Mouse (Mus musculus) forebrain, embryonic 11.5 days (tissue): Measurements from ENCODE around the gene Tex44. TPM values are rescaled to one million over a fixed set of nuclear protein-coding genes. Genes with fewer than 3 reads are reported as not detected.
A peak's percentile ranks its signal among the peaks of the same experiment; 100 is the strongest.

Source experiments
- ATAC-seq: fragments of 200-750 bp; cut with Nextera tagmentation; replicated peaks from 2 replicates; pipeline ENCODE4 v1.8.0; 2017; ENCODE audit warnings: moderate TSS enrichment; ENCODE audit not compliant: low FRiP score
- DNase-seq: peaks from one replicate; pipeline ENCODE4 v3.0.0-alpha.2; 2017; ENCODE audit warnings: low spot score
- H3K27ac ChIP-seq: fragments of 300-500 bp; sonication (generic); 2 replicates; pipeline ENCODE4 v1.5.1; 2014; ENCODE audit warnings: low read depth, low read length
- H3K27me3 ChIP-seq: fragments of 300-500 bp; sonication (generic); 2 replicates; pipeline ENCODE4 v1.6.1; 2014; ENCODE audit warnings: mild to moderate bottlenecking, low read length, mixed read lengths; ENCODE audit not compliant: control insufficient read depth, insufficient read depth
- H3K36me3 ChIP-seq: fragments of 300-500 bp; sonication (generic); 2 replicates; pipeline ENCODE4 v1.6.1; 2014; ENCODE audit warnings: mild to moderate bottlenecking, low read length, moderate library complexity, mixed read lengths; ENCODE audit not compliant: control insufficient read depth, insufficient read depth
- H3K4me1 ChIP-seq: fragments of 300-500 bp; sonication (generic); replicated peaks from 2 replicates; pipeline ENCODE4 v1.6.1; 2014; ENCODE audit warnings: low read length, mixed read lengths; ENCODE audit not compliant: control insufficient read depth, insufficient read depth
- H3K4me2 ChIP-seq: fragments of 300-500 bp; sonication (generic); 2 replicates; pipeline ENCODE4 v1.6.1; 2014; ENCODE audit warnings: low read depth, mild to moderate bottlenecking, low read length, moderate library complexity, mixed read lengths; ENCODE audit not compliant: severe bottlenecking
- H3K4me3 ChIP-seq: fragments of 300-500 bp; sonication (generic); 2 replicates; pipeline ENCODE4 v1.5.1; 2014; ENCODE audit warnings: low read depth, low read length
- H3K9ac ChIP-seq: fragments of 300-500 bp; sonication (generic); 2 replicates; pipeline ENCODE4 v1.6.1; 2014; ENCODE audit warnings: low read length
- H3K9me3 ChIP-seq: fragments of 300-500 bp; sonication (generic); 2 replicates; pipeline ENCODE4 v1.6.1; 2016; ENCODE audit warnings: low read length, mixed read lengths; ENCODE audit not compliant: control insufficient read depth
- WGBS: fragments of 180-500 bp; shearing (Covaris S2); extraction: QIAGEN DNeasy Blood & Tissue Kit; methylation state at CpG from one replicate; pipeline ENCODE4 v1.1.7; 2014; 5-methylcytosine and 5-hydroxymethylcytosine counted together
- polyA plus RNA-seq: library from polyadenylated mRNA; unstranded; fragments of >200 nt; fragmentation: Nextera tagmentation; extraction: Ambion mirVana; gene quantifications from 2 replicates; pipeline ENCODE4 v1.2.1, GENCODE M21; 2014

Tex44 gene
- polyA plus RNA-seq, 1 experiment from 2014 or later: not detected

GRCm38 (mm10) chr1:86443386-86444172 lies 17.4 kb downstream of the Tex44 start:
- no peaks in the 10 kb centered on the region for H3K36me3 ChIP-seq
- H3K4me3 ChIP-seq: peak overlapping the region; percentile 45
- peak overlapping the region; percentile 99 for H3K27ac ChIP-seq
- H3K27me3 ChIP-seq: no peaks in the 10 kb centered on the region
- ATAC-seq (no peak), DNase-seq (no peak)
- WGBS: 48% methylated on average over 8 of the region's 8 CpGs
- no peaks in the 10 kb centered on the region for H3K9me3 ChIP-seq
- H3K9ac ChIP-seq: peak overlapping the region; percentile 99
- H3K4me2 ChIP-seq: peak overlapping the region; percentile 91
- H3K4me1 ChIP-seq: peaks cover 27% of the 10 kb centered on the region

GRCm38 (mm10) chr1:86447596-86448171 lies 21.6 kb downstream of the Tex44 start:
- DNase-seq (no peak), ATAC-seq (no peak)
- peaks cover 9% of the 10 kb centered on the region; the same call in 1 of the 2 replicates for H3K4me1 ChIP-seq
- no peaks in the 10 kb centered on the region for H3K27me3 ChIP-seq
- no peak overlapping the region for H3K27ac ChIP-seq
- H3K4me2 ChIP-seq: no peak overlapping the region
- WGBS: 56% methylated on average over 13 of the region's 13 CpGs
- no peak overlapping the region for H3K9ac ChIP-seq
- no peak overlapping the region for H3K4me3 ChIP-seq
- H3K9me3 ChIP-seq: no peaks in the 10 kb centered on the region
- H3K36me3 ChIP-seq: no peaks in the 10 kb centered on the region

GRCm38 (mm10) chr1:86448272-86448671 lies 22.1 kb downstream of the Tex44 start:
- Histone ChIP-seq H3K9me3 (no peaks in the 10 kb centered on the region), H3K4me2 (no peak overlapping the region), H3K27ac (no peak overlapping the region), H3K4me3 (no peak overlapping the region), H3K36me3 (no peaks in the 10 kb centered on the region), H3K9ac (no peak overlapping the region), H3K27me3 (no peaks in the 10 kb centered on the region), H3K4me1 (peaks cover 8% of the 10 kb centered on the region; the same call in 1 of the 2 replicates)
- ATAC-seq (no peak), DNase-seq (no peak)
- WGBS: 48% methylated on average over 4 of the region's 4 CpGs

GRCm38 (mm10) chr1:86449966-86450365 lies 23.8 kb downstream of the Tex44 start:
- WGBS: 51% methylated on average over 6 of the region's 6 CpGs
- DNase-seq: no peak
- no peak overlapping the region for H3K9ac ChIP-seq
- no peaks in the 10 kb centered on the region for H3K9me3 ChIP-seq
- H3K27me3 ChIP-seq: no peaks in the 10 kb centered on the region
- H3K4me3 ChIP-seq: no peak overlapping the region
- 0 out of 2 replicates have a peak, but pooled peaks cover 2% of the 10 kb centered on the region for H3K4me1 ChIP-seq
- H3K36me3 ChIP-seq: no peaks in the 10 kb centered on the region
- H3K27ac ChIP-seq: no peak overlapping the region
- no peak overlapping the region for H3K4me2 ChIP-seq
- ATAC-seq: no peak

GRCm38 (mm10) chr1:86452713-86453112 lies 26.6 kb downstream of the Tex44 start:
- H3K9me3 ChIP-seq: no peaks in the 10 kb centered on the region
- H3K27ac ChIP-seq: no peak overlapping the region
- no peaks in the 10 kb centered on the region for H3K36me3 ChIP-seq
- no peaks in the 10 kb centered on the region for H3K27me3 ChIP-seq
- 0 out of 2 replicates have a peak, but pooled peaks cover 2% of the 10 kb centered on the region for H3K4me1 ChIP-seq
- H3K4me3 ChIP-seq: no peak overlapping the region
- H3K4me2 ChIP-seq: no peak overlapping the region
- DNase-seq (no peak), ATAC-seq (no peak)
- no peak overlapping the region for H3K9ac ChIP-seq
- WGBS: 69% methylated on average over 5 of the region's 5 CpGs

GRCm38 (mm10) chr1:86456892-86457581 lies 30.9 kb downstream of the Tex44 start:
- no peak overlapping the region for H3K4me2 ChIP-seq
- no peak overlapping the region for H3K9ac ChIP-seq
- no peak overlapping the region for H3K4me3 ChIP-seq
- H3K9me3 ChIP-seq: no peaks in the 10 kb centered on the region
- no peaks in the 10 kb centered on the region for H3K36me3 ChIP-seq
- 73% methylated on average over 13 of the region's 13 CpGs for WGBS
- no peaks in the 10 kb centered on the region for H3K27me3 ChIP-seq
- no peaks in the 10 kb centered on the region for H3K4me1 ChIP-seq
- ATAC-seq: no peak
- no peak for DNase-seq
- H3K27ac ChIP-seq: no peak overlapping the region

- Histone ChIP-seq H3K4me1 (no peaks in the 10 kb centered on the region), H3K4me2 (no peak overlapping the region), H3K9ac (no peak overlapping the region), H3K4me3 (no peak overlapping the region), H3K27me3 (no peaks in the 10 kb centered on the region), H3K36me3 (no peaks in the 10 kb centered on the region), H3K27ac (no peak overlapping the region), H3K9me3 (no peaks in the 10 kb centered on the region)
- no peak for DNase-seq
- 85% methylated on average over 4 of the region's 4 CpGs for whole genome bisulfite sequencing
- ATAC-seq: no peak
Observed at GRCm38 (mm10) chr1:86459371-86459770, 33.2 kb downstream of the Tex44 start.

- H3K9ac ChIP-seq: 0 out of 2 replicates have a peak overlapping the region, but pooled peaks have one; percentile 20
- 48% methylated on average over 9 of the region's 9 CpGs for WGBS
- H3K9me3 ChIP-seq: no peaks in the 10 kb centered on the region; the same call in 1 of the 2 replicates
- H3K27me3 ChIP-seq: no peaks in the 10 kb centered on the region
- H3K36me3 ChIP-seq: no peaks in the 10 kb centered on the region; the same call in 1 of the 2 replicates
- no peak overlapping the region for H3K4me2 ChIP-seq
- ATAC-seq (no peak), DNase-seq (no peak)
- H3K4me1 ChIP-seq: 0 out of 2 replicates have a peak, but pooled peaks cover 3% of the 10 kb centered on the region
- H3K27ac ChIP-seq: peak overlapping the region; percentile 14; the same call in 1 of the 2 replicates
- no peak overlapping the region for H3K4me3 ChIP-seq
Observed at GRCm38 (mm10) chr1:86464223-86464874, 38.2 kb downstream of the Tex44 start.
